Mouse (Mus musculus): ENCODE measurements at regions not wholly inside any gene's neighbourhood (a gene's known extent, or its start where the extent isn't known, plus 50 kb on each side); places are given as distances from the start of the nearest gene placed in this dataset.

DNA sequence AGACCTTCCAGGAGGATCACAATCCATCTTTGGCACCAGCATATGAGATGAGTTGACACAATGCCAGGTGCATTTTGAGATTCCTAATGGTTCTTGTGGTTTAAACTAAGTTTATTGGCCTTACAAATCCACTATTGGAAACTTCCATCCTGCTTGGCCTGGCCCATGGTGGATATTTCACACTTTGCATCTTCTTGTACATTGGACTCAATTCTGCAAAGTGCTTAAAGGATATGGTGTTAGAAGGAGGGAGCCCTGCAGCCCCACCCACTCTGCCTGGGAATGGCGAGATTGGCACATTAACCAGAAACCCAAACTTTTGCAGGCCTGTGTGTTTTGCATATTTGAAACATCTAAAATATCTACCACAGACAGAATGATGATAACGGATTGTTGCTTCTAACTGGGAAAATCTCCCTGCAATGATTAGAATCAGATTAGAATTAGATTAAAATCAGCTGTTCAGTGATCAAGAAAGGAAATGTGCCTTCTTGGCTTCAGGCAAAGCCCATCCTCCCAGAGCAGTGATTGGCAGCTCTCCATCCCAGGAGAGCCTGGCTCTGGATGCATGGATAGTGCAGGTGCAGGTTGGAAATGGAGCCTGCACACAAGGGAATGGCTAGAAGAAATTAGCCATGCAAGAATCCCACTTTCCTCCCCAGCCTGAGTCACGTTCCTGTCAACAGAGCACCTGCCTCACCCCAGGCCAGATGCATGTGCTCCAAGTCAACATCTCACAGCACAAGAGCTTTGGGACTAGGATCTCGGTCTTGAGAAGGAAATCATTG, 162.3 kb downstream of the Atp6ap1l start:
- intact Hi-C loops (cut with DNase I): no loop called here
- DNase-seq (ENCODE audit: extremely low spot score in 1 of 2, low spot score in 2 of 2): no peak

DNA sequence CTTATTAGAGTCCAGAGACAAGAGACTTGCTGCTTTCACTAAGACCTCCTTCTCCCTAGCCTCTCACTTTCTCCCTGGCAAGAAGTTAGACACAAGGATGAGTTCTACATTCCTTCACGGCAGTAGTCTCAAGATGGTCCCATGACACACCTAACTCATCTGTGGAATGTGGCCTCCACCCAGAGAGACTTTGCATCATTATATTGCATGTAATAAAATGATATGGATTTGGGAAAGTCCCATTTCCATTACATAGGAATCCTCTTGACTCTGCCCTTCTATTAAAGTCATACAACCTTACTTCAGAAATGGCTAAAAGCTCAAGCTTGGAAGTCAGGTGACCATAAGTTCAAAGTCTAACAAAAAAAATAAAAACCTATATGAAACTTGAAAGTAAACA, 165.4 kb downstream of the Atp6ap1l start:
- no peak for DNase-seq (ENCODE audit: extremely low spot score in 1 of 2, low spot score in 2 of 2)
- intact Hi-C loops (cut with DNase I): no loop called here

DNA sequence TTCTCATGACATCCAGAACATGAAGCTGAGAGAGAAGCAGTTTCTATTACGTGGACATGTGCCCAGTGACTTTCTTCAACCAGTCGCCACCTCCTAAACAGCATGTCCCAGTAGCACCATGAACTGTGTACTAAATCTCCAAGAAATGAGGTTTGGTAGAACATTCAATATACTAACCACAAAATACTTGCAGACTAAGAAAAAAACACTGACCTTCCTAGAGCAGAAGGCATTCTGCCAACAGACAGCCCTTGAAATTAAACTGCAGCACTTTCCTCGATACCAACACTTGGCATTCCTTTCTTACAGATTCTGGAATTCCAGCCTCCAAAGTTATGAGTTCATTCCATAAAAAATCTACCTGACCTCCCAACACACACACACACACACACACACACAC, 166.6 kb downstream of the Atp6ap1l start:
- no peak for DNase-seq (ENCODE audit: extremely low spot score in 1 of 2, low spot score in 2 of 2)
- intact Hi-C loops (cut with DNase I): no loop called here

DNA sequence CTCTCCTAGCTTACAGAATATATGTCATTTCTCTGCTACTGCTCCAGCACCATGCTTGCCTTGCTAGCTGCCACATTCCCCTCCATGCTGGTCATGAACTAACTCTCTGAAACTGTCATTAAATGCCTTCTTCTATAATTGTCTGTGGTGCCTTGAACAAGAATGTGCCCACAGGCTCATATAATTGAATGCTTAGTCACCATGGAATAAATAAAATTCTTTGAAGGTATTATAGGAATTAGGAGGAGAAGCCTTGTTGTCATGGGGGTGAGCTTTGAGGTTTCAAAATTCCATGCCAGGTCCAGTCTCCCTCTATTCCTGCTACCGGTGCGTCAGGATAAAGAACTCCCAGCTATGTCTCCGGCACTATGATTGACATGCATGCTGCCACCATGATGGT, 171.9 kb downstream of the Atp6ap1l start:
- intact Hi-C loops (cut with DNase I): no loop called here

DNA sequence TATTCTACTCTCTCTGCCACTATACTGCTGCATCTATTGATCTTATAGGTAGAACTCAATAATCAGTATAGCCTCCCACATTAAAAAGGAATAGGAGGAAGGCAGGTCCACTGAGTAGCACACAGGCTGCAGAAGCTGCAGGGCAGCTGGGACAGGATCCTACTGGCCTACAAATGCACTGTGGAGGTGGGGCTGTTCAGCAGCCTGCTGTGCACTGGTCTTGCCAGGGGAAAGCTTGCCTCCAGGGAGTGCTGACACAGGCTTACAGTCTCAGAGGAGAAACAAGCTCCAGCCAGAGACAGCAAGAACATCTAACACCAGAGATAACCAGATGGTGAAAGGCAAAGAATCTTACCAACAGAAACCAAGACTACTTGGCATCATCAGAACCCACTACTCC, 176.1 kb downstream of the Atp6ap1l start:
- intact Hi-C loops (cut with DNase I): no loop called here

More for the DNA sequence above, 171.9 kb downstream of the Atp6ap1l start:
- no peak for DNase-seq (ENCODE audit: extremely low spot score in 1 of 2, low spot score in 2 of 2)

DNA sequence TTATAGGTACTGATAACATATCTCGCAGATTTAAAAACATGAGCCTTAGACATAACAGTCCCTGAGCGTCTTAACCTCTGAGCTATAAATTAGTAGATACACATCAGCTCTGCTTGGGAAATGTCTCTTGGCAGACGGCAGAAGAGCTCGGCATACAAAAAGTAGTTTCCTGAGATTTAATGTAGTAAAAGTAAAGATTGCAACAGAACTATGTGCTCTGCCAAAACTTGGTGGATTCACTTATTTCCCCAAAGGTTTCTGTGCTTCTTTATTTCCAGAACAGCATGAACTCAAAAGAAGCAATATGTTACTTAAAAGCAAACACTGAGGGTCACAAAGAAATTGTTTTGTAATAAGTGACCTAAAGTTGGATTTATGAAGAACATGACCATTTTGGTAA, 177.3 kb downstream of the Atp6ap1l start:
- no peak for DNase-seq (ENCODE audit: extremely low spot score in 1 of 2, low spot score in 2 of 2)
- intact Hi-C loops (cut with DNase I): no loop called here

More for the DNA sequence above, 176.1 kb downstream of the Atp6ap1l start:
- peak; percentile 9 to 25 for DNase-seq (ENCODE audit: extremely low spot score in 1 of 2, low spot score in 2 of 2)

DNA sequence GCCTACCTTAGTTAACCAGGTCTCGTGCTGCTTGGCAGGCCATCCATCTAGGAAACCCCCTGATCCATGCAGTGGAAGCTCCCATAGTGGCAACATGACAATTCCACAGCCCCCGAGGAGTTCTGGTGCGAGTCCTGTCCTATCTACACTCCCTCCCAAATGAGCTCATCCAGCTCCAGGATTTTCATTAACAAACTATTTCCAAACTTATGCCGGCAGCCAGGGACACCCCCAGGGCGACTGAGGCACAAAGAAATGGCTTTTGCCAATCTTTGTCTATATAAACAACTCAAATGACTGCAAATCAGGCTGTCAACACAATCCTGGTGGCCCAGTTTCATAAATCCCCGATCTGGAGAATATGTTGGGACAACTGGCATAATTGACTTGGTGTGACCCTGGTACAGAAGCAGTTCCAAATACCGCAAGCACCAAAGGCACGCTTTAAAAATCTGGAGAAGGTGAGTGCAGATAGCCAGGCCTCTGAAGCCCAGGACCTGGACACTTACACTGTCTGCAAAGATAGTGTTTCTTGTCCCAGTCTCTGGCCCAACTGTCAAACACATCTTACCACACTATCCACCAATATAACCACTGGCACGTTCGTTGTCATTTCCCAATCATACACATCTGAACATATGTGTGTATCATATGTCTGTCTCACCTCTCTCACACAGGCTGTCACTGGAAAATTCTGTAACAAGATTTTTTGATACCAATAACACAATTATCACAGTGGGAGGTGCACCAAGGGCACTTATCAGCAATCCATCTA, 179.9 kb downstream of the Atp6ap1l start:
- DNase-seq (ENCODE audit: extremely low spot score in 1 of 2, low spot score in 2 of 2): no peak
- intact Hi-C loops (cut with DNase I): no loop called here

DNA sequence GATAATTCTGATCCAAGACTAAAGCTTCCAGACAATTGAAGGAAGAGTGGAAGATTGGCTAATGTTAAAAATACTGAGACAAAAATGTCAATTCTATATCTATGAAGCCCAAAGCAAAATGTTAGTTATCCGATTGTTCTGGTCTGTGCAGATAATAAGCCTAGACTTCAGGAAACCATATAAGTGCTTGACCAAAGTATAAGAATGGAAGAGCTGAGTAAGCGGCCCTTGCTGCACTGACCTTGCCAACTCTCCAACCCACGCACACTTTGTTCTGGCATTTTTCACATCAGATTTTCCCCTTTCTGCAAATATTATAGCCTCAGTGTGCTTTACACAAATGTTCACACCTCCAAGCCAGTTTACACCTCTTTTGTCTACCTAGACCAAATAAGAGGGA, 180.6 kb downstream of the Atp6ap1l start:
- intact Hi-C loops (cut with DNase I): no loop called here
- DNase-seq (ENCODE audit: extremely low spot score in 1 of 2, low spot score in 2 of 2): no peak

DNA sequence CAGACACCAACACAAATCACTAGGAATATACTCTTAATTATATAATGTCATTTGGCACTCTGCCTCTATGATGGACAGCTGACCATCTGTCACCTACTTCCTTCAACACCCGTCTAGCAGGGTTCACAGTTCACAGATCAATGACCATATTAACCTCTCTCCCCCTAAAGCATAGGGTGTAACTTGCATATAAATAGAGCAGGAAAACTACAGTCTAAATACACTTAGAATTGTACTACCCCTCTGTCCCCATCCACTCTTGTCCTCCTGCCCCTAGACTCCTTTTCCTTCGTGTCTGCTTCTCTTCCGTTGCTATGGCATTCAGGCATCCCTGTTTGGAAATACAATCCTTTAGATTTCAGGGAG, 181.6 kb downstream of the Atp6ap1l start:
- DNase-seq (ENCODE audit: extremely low spot score in 1 of 2, low spot score in 2 of 2): no peak
- intact Hi-C loops (cut with DNase I): no loop called here

DNA sequence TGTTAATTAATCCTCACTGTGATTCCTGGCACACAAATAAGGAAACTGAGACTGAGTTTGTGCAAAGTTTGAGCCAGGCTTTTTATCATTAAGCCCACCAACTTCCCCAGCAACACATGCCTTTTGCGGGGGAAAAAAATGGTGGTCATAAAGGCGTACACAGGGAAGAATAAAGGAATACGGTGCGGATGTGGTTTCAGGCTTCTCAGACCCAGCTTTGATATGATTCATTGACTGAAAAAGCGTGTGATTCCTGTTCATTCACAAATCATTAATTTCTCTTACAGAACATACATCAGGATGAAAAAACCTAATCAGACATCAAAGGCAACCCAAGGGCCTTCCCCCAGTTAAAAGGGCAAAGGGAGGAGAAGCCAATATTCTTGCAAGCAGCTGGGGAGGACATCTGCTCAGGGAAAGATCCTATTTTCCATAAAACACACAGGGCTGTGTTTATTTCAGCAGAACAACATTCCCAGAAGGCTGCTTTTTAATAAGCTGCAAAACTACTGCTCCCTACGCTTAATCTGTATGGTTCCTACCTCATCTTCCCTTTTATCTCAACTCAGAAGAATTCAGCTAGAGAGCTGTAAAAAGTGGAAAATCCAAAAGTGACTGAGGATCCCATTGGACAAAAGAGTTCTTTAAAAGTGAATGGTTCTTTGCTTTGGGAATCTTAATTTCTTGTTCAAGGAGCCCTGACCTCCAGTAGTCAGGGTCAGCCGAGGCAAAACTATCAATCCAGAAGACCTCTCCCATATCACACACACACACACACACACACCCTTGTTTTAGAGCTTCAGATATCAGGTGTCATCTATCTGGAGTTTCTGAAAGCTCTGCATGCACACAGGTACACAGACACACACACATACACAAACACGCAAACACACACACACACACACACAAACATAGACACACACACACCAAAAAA, 182.3 kb downstream of the Atp6ap1l start:
- DNase-seq (ENCODE audit: extremely low spot score in 1 of 2, low spot score in 2 of 2): no peak
- intact Hi-C loops (cut with DNase I): no loop called here

DNA sequence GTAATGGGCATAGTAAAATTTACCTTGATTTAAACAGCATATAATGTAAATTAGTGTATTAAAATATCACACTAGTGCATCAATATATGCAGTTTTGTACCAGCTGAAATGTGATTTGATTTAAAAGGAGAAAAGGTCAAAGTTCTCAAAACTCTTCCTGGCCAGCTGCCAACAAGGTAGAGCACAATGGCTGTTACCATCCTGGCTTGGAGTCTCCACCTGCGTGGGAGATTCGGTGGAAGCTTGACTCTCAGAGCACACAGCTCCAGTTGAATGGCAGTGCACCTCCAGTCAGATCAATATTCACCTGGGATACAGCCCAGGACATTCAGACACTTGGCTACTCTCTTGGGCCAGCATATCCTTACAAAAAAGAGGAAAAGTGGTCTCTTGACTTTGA, 220.8 kb downstream of the Atp6ap1l start:
- no peak for DNase-seq (ENCODE audit: extremely low spot score in 1 of 2, low spot score in 2 of 2)
- intact Hi-C loops (cut with DNase I): no loop called here

DNA sequence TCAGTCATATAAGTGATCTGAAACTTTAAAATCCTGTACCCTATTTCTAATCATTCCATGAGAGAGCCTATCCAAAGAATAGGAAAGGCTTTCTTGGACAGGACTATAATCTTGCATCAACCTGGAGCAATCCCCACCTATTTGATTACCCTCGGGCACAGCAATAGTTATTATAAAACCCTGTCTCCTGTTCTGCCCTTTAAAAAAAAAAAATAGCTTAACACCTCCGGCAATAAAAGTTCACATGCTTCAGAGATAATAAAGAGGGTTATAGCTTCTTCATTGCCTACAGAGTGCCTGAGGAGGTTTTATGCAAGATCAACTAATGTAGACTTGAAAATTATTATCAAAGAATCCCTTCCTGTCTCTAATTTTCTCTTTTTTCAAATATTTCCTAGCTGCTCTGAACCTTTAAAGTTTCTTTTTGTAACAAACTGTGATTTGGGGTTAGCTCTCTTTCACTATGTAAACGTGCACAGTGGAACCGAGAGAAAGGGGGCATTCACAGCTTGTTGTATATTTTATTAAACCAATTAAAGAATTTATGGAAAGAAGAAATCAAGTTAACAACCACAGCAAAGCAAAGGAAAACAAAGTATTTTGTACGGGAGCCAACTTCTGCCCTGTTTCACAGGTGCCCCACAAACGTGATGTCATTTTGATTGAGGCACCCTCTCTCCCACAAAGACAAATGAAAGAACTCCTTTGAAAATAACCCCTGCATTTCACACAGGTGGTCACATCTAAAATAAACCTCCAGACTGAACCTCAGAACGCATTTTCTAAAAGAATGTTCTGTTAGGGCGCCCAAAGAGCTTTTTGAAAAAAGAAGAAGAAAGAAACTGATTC, 225.8 kb downstream of the Atp6ap1l start:
- intact Hi-C loops (cut with DNase I): no loop called here
- DNase-seq (ENCODE audit: extremely low spot score in 1 of 2, low spot score in 2 of 2): no peak

DNA sequence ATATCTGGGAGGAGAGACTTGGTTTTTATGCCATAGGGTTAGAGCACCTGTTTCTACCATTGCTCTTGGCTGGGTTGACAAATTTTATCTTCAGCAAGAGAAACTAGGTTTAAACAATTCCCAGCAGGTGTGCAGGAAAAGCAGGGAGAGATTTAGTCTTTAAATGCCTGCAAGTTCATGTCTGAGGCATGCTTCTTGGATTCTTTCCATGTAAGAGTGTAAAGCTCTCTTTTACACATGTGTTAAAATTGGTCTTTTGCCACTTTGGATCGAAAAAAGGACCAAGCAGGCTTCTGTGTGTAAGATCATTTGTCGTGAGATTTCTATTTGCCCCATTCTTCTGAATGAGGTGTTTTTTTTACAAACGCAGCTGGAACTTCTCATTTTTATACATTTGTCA, 231.3 kb downstream of the Atp6ap1l start:
- intact Hi-C loops (cut with DNase I): no loop called here
- no peak for DNase-seq (ENCODE audit: extremely low spot score in 1 of 2, low spot score in 2 of 2)

DNA sequence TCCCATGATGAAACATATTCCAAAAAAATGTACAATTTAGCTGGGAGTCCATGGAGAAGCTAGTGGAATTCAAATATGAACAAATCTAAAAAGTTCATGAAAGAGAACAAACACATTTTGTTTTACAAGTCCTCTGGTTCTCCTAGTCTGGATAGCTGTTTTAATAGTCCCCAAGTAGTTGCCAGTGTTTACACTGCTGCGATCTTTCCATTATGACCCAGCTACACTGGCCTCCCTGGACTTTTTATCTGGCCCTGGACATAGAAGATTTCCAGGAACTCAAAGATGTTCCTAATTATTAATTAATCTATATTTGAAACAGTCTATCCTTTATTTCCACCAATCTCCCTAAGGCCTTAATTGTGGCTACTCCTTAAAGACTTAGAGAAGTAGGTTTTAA, 232.1 kb downstream of the Atp6ap1l start:
- intact Hi-C loops (cut with DNase I): no loop called here
- no peak for DNase-seq (ENCODE audit: extremely low spot score in 1 of 2, low spot score in 2 of 2)

DNA sequence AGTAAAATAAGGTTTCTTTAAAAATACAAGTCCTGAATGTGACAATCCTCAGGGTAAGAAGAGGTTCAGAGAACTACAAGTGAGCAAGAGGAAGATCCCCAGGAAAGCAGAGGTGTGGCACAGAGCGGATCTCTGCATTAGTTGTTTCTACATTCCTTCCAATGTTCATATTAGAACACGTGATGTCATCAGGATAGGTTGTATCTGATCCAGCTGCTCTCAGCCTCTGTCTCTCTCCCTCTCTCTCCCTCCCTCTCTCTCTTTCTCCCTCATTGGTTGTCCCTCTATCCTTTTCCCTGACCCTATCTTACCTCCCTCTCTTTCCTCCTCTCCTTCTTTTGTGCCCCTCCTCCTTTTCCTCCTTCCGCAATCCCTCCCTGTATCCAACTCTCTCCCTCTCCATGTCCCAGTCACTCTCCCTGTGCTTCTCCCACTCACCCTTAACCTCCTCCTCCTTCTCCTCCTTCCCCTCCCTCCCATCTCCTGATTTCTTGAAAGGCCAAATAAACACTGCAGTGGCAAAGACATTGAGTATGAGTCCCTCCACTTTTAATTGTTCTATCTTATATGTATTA, 243.5 kb downstream of the Atp6ap1l start:
- no peak for DNase-seq (ENCODE audit: extremely low spot score in 1 of 2, low spot score in 2 of 2)
- intact Hi-C loops (cut with DNase I): no loop called here

DNA sequence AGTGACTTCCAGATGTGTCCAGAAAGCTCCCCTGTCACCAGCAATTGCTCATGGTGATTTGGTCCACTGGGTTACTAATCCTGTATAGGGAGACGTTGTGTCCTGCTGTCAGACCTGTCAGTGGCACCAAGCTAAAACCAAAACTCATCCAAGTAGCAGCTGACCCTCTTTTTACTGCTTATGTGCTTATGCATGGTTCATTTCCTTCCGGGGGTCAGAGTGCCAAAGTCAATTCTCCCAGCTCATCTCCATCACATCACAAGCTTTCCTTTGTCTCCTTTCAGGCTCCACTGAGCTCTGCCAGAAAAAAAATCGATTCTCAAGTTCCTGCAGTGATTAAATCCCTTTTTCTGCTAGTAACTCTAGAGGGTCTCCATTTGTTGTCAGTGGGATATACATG, 244.2 kb downstream of the Atp6ap1l start:
- no peak for DNase-seq (ENCODE audit: extremely low spot score in 1 of 2, low spot score in 2 of 2)
- intact Hi-C loops (cut with DNase I): no loop called here

DNA sequence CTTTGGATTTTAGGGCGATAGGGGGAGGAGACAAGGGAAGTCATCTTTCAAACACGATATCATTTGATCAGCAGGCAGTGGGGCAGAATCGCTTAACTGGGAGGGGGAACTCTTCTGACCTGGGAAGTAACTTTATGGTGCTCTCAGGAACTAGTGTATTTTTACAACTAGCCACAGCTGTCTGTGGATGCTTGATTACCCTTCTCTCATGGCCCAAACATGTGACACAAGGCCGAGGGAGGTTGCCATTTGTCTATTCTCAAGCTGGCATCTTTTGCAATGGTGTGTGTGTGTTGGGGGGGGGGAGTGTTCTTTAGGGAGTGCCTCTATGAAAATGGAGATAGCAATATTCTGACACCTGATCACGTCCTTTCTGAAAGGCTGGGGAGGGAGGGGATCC, 246.1 kb downstream of the Atp6ap1l start:
- intact Hi-C loops (cut with DNase I): no loop called here
- no peak for DNase-seq (ENCODE audit: extremely low spot score in 1 of 2, low spot score in 2 of 2)

DNA sequence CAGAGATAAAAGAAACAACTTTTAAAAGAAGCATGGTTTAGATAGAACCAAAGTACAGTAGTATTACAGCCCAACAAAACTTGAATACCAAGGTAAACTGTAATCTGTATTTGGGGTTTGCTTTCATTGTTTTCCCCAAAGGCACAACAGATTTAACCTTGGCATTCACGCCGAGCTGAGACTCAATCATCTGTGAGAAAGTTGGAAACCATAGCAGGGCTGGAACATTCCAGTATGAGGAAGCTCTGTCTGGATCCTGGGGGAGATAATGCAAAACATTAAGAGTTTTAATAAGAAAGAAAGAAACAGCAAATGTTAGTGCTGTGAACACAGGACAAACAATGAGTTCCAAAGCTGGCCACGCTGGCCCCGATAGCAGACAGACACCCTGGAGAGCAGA, 258.8 kb downstream of the Atp6ap1l start:
- intact Hi-C loops (cut with DNase I): no loop called here
- DNase-seq (ENCODE audit: extremely low spot score in 1 of 2, low spot score in 2 of 2): no peak

Data from left cerebral cortex, postnatal 10 days (tissue).